ENCODE assay signal across 10 mouse cellular contexts in genomic region chr15:37133916-37134315, GRCm38 (mm10).
DNase-seq lines count a peak whose midpoint lies in the region; ATAC-seq and TF ChIP-seq lines count a peak whose summit lies in the region.
"Had no signal": no experiment of that assay in that cellular context is flagged by ENCODE, and none has a peak within 500 bp of the region (broad histone marks: within the 10 kb centered on the region; RNA-seq: fewer than 3 reads in every experiment).

No protein-coding gene starts in this region.

- H3K27me3 ChIP-seq in heart, postnatal 0 days (ENCODE audit: control insufficient read depth, insufficient read depth, low read length): no peaks in the 10 kb centered on the region
- no peaks in the 10 kb centered on the region for H3K27me3 ChIP-seq in liver, adult 2 months (ENCODE audit: control insufficient read depth, insufficient read depth, low read length)
- H3K27me3 ChIP-seq in liver, embryonic 12.5 days (replicated peaks): no peaks in the 10 kb centered on the region; the same call in 1 of the 2 replicates
- H3K27me3 ChIP-seq: neural tube, embryonic 13.5 days; stomach, embryonic 15.5 days had no signal

- no peak overlapping the region for H3K4me2 ChIP-seq in heart, postnatal 0 days (ENCODE audit: low read depth, low read length)
- H3K4me2 ChIP-seq in liver, embryonic 12.5 days: no peak overlapping the region
- H3K4me2 ChIP-seq: stomach, embryonic 15.5 days had no signal

- H3K4me3 ChIP-seq in heart, postnatal 0 days (ENCODE audit: low read depth, low read length): no peak overlapping the region
- H3K4me3 ChIP-seq in liver, adult 2 months (ENCODE audit: insufficient read depth, low read depth, low read length): no peak overlapping the region
- H3K4me3 ChIP-seq in liver, embryonic 12.5 days: no peak overlapping the region
- H3K4me3 ChIP-seq: neural tube, embryonic 13.5 days; stomach, embryonic 15.5 days had no signal

- H3K36me3 ChIP-seq in heart, postnatal 0 days (replicated peaks; ENCODE audit: control insufficient read depth, insufficient read depth, low read length): no peaks in the 10 kb centered on the region
- H3K36me3 ChIP-seq in liver, adult 2 months (ENCODE audit: control insufficient read depth, insufficient read depth, low read length): no peaks in the 10 kb centered on the region
- no peaks in the 10 kb centered on the region for H3K36me3 ChIP-seq in liver, embryonic 12.5 days
- H3K36me3 ChIP-seq: neural tube, embryonic 13.5 days; stomach, embryonic 15.5 days had no signal

- 29% methylated on average over 5 of the region's 5 CpGs for WGBS in heart, postnatal 0 days
- 58% methylated on average over 5 of the region's 5 CpGs for WGBS in liver, adult 2 months
- WGBS in liver, embryonic 12.5 days (ENCODE audit: insufficient replicate concordance): 48% methylated on average over 5 of the region's 5 CpGs

- DNase-seq in heart, postnatal 0 days (ENCODE audit: low spot score): peak; percentile 28
- DNase-seq in heart, adult 11 months: no peak
- DNase-seq in liver, adult 2 months (ENCODE audit: extremely low read depth, low read depth, low spot score): peak; percentile 24
- DNase-seq in brain, embryonic 18.5 days (ENCODE audit: low read depth, low spot score): peak; percentile 64
- peak; percentile 40 for DNase-seq in lung, postnatal 36 days
- no peak for DNase-seq in natural killer cell, adult 2 months (ENCODE audit: low spot score in 2 of 2)
- DNase-seq in adrenal gland, postnatal 36 days: no peak

- no peak for TF ChIP-seq POLR2A in liver, adult 2 months (IDR thresholded peaks at IDR 0.05; ENCODE audit: extremely low read depth, insufficient read depth, low read length)

- H3K27ac ChIP-seq in heart, postnatal 0 days (ENCODE audit: low read depth): no peak overlapping the region
- no peak overlapping the region for H3K27ac ChIP-seq in liver, adult 2 months (replicated peaks; ENCODE audit: insufficient read depth, low read depth, low read length)
- H3K27ac ChIP-seq in liver, embryonic 12.5 days: no peak overlapping the region
- H3K27ac ChIP-seq: neural tube, embryonic 13.5 days had no signal

- no peaks in the 10 kb centered on the region for H3K4me1 ChIP-seq in heart, postnatal 0 days (ENCODE audit: control insufficient read depth, insufficient read depth)
- peaks cover 5% of the 10 kb centered on the region for H3K4me1 ChIP-seq in liver, adult 2 months (ENCODE audit: control insufficient read depth, insufficient read depth, low read length)
- H3K4me1 ChIP-seq in liver, embryonic 12.5 days: no peaks in the 10 kb centered on the region
- H3K4me1 ChIP-seq: stomach, embryonic 15.5 days had no signal

- no peak for ATAC-seq in heart, postnatal 0 days (ENCODE audit: insufficient read depth, low read depth)
- ATAC-seq in liver, embryonic 12.5 days: no peak

- no peak overlapping the region for H3K9ac ChIP-seq in heart, postnatal 0 days (replicated peaks; ENCODE audit: low read depth, low read length)
- no peak overlapping the region for H3K9ac ChIP-seq in liver, adult 2 months (ENCODE audit: low read depth, low read length)
- no peak overlapping the region for H3K9ac ChIP-seq in liver, embryonic 12.5 days
- H3K9ac ChIP-seq: neural tube, embryonic 13.5 days; stomach, embryonic 15.5 days had no signal

- no peaks in the 10 kb centered on the region; the same call in 1 of the 2 replicates for H3K9me3 ChIP-seq in heart, postnatal 0 days (replicated peaks; ENCODE audit: control insufficient read depth, low read length)
- no peaks in the 10 kb centered on the region for H3K9me3 ChIP-seq in liver, embryonic 12.5 days (replicated peaks)
- H3K9me3 ChIP-seq: neural tube, embryonic 13.5 days; stomach, embryonic 15.5 days had no signal

- TF ChIP-seq CTCF in heart, postnatal 0 days (IDR thresholded peaks at IDR 0.05; ENCODE audit: low read depth): peak; percentile 77
- TF ChIP-seq CTCF in liver, adult 2 months (IDR thresholded peaks at IDR 0.05; ENCODE audit: low read depth, low read length): no peak

- H3K79me2 ChIP-seq in liver, adult 2 months (ENCODE audit: control insufficient read depth, insufficient read depth, low read length): no peaks in the 10 kb centered on the region

- no peak for TF ChIP-seq EP300 in heart, postnatal 0 days (IDR thresholded peaks at IDR 0.05; ENCODE audit: low read depth)

Comparison
In these comparisons a context has a peak if more than half of its experiments do, and no peak if none do; other contexts are left out.
1. DNase-seq: peak in heart, postnatal 0 days (single experiment), liver, adult 2 months (single experiment), brain, embryonic 18.5 days (single experiment) and lung, postnatal 36 days (single experiment); none in heart, adult 11 months (single experiment), natural killer cell, adult 2 months (0 of 2) and adrenal gland, postnatal 36 days (0 of 2).